Mouse (Mus musculus): ENCODE data around the gene Cpvl. TPM values are rescaled to one million over a fixed set of nuclear protein-coding genes. Genes with fewer than 3 reads are reported as not detected.

Gene Cpvl
- total RNA-seq, 2 experiments from 2014 or later: 0.24 TPM; not detected in 1

- no peak for DNase-seq (ENCODE audit: extremely low spot score in 1 of 2, low spot score in 2 of 2)
- intact Hi-C loops (cut with DNase I): no loop called here
Measured at GRCm38 (mm10) chr6:53906051-53906462, 72.4 kb downstream of the Cpvl start.

- no peak for DNase-seq (ENCODE audit: extremely low spot score in 1 of 2, low spot score in 2 of 2)
- intact Hi-C loops (cut with DNase I): no loop called here
Measured at GRCm38 (mm10) chr6:53905576-53905975, 72.9 kb downstream of the Cpvl start.

GRCm38 (mm10) chr6:53904703-53905395 is 73.6 kb downstream of the Cpvl start:
- DNase-seq (ENCODE audit: extremely low spot score in 1 of 2, low spot score in 2 of 2): no peak
- intact Hi-C loops (cut with DNase I): no loop called here

GRCm38 (mm10) chr6:53904186-53904585 is 74.3 kb downstream of the Cpvl start:
- no peak for DNase-seq (ENCODE audit: extremely low spot score in 1 of 2, low spot score in 2 of 2)
- intact Hi-C loops (cut with DNase I): no loop called here

GRCm38 (mm10) chr6:53901741-53902140 is 76.7 kb downstream of the Cpvl start:
- intact Hi-C loops (cut with DNase I): no loop called here
- DNase-seq (ENCODE audit: extremely low spot score in 1 of 2, low spot score in 2 of 2): no peak

GRCm38 (mm10) chr6:53897872-53898464 is 80.5 kb downstream of the Cpvl start:
- intact Hi-C loops (cut with DNase I): no loop called here
- no peak for DNase-seq (ENCODE audit: extremely low spot score in 1 of 2, low spot score in 2 of 2)

- peak in 1 of 2 experiments; percentile 15 for DNase-seq (ENCODE audit: extremely low spot score in 1 of 2, low spot score in 2 of 2)
- intact Hi-C loops (cut with DNase I): no loop called here
Measured at GRCm38 (mm10) chr6:53897126-53897525, 81.3 kb downstream of the Cpvl start.

GRCm38 (mm10) chr6:53893731-53894130 is 84.7 kb downstream of the Cpvl start:
- intact Hi-C loops (cut with DNase I): no loop called here
- no peak for DNase-seq (ENCODE audit: extremely low spot score in 1 of 2, low spot score in 2 of 2)

- intact Hi-C loops (cut with DNase I): no loop called here
- no peak for DNase-seq (ENCODE audit: extremely low spot score in 1 of 2, low spot score in 2 of 2)
Measured at GRCm38 (mm10) chr6:53891109-53891508, 87.4 kb downstream of the Cpvl start.

- DNase-seq (ENCODE audit: extremely low spot score in 1 of 2, low spot score in 2 of 2): peak in 1 of 2 experiments; percentile 59
- intact Hi-C loops (cut with DNase I): loop anchor here (5.0 kb wide), 2 partner anchors 67 to 68 kb away; no protein-coding TSS in a partner anchor
Measured at GRCm38 (mm10) chr6:53884931-53885330, 93.5 kb downstream of the Cpvl start.

GRCm38 (mm10) chr6:53884496-53884895 is 94.0 kb downstream of the Cpvl start:
- intact Hi-C loops (cut with DNase I): loop anchor here (5.0 kb wide), 2 partner anchors 67 to 68 kb away; no protein-coding TSS in a partner anchor
- DNase-seq (ENCODE audit: extremely low spot score in 1 of 2, low spot score in 2 of 2): no peak

- intact Hi-C loops (cut with DNase I): loop anchor here (5.0 kb wide), 2 partner anchors 66 to 69 kb away; no protein-coding TSS in a partner anchor
- DNase-seq (ENCODE audit: extremely low spot score in 1 of 2, low spot score in 2 of 2): no peak
Measured at GRCm38 (mm10) chr6:53883405-53883804, 95.1 kb downstream of the Cpvl start.

GRCm38 (mm10) chr6:53881623-53882022 is 96.8 kb downstream of the Cpvl start:
- intact Hi-C loops (cut with DNase I): loop anchor here (5.0 kb wide), 2 partner anchors 64 to 71 kb away; no protein-coding TSS in a partner anchor
- no peak for DNase-seq (ENCODE audit: extremely low spot score in 1 of 2, low spot score in 2 of 2)

- no peak for DNase-seq (ENCODE audit: extremely low spot score in 1 of 2, low spot score in 2 of 2)
- intact Hi-C loops (cut with DNase I): loop anchor here (5.0 kb wide), 2 partner anchors 64 to 71 kb away; no protein-coding TSS in a partner anchor
Measured at GRCm38 (mm10) chr6:53881235-53881606, 97.2 kb downstream of the Cpvl start.

- DNase-seq (ENCODE audit: extremely low spot score in 1 of 2, low spot score in 2 of 2): no peak
Measured at GRCm38 (mm10) chr6:53880530-53881234, 97.8 kb downstream of the Cpvl start.

GRCm38 (mm10) chr6:53879567-53879966 is 98.9 kb downstream of the Cpvl start:
- DNase-seq (ENCODE audit: extremely low spot score in 1 of 2, low spot score in 2 of 2): no peak

More at GRCm38 (mm10) chr6:53880530-53881234, 97.8 kb downstream of the Cpvl start:
- intact Hi-C loops (cut with DNase I): loop anchor here (5.0 kb wide), 2 partner anchors 63 to 72 kb away; no protein-coding TSS in a partner anchor

GRCm38 (mm10) chr6:53874881-53875429 is 103.5 kb downstream of the Cpvl start:
- intact Hi-C loops (cut with DNase I): no loop called here

More at GRCm38 (mm10) chr6:53879567-53879966, 98.9 kb downstream of the Cpvl start:
- intact Hi-C loops (cut with DNase I): no loop called here

GRCm38 (mm10) chr6:53871903-53872302 is 106.6 kb downstream of the Cpvl start:
- intact Hi-C loops (cut with DNase I): no loop called here
- no peak for DNase-seq (ENCODE audit: extremely low spot score in 1 of 2, low spot score in 2 of 2)

More at GRCm38 (mm10) chr6:53874881-53875429, 103.5 kb downstream of the Cpvl start:
- no peak for DNase-seq (ENCODE audit: extremely low spot score in 1 of 2, low spot score in 2 of 2)

GRCm38 (mm10) chr6:53863011-53863410 is 115.5 kb downstream of the Cpvl start:
- intact Hi-C loops (cut with DNase I): no loop called here
- DNase-seq (ENCODE audit: extremely low spot score in 1 of 2, low spot score in 2 of 2): no peak

All from left cerebral cortex, postnatal 10 days (tissue).